Mouse (Mus musculus) thymus, adult 2 months (tissue): ENCODE results near the gene Spef1. TPM values are rescaled to one million over a fixed set of nuclear protein-coding genes. Genes with fewer than 3 reads are reported as not detected.

ENCODE experiments used
- DNase-seq: peaks from one replicate; pipeline ENCODE4 v3.0.0; 2021
- H3K27ac ChIP-seq: fragments of 200-500 bp; 2 replicates; pipeline ENCODE4 v1.5.1; 2012; ENCODE audit warnings: low read length, control low read depth; ENCODE audit not compliant: control insufficient read depth, insufficient read depth
- H3K27me3 ChIP-seq: fragments of 200-500 bp; 2 replicates; pipeline ENCODE4 v1.6.1; 2012; ENCODE audit warnings: mild to moderate bottlenecking, low read length, moderate library complexity, mixed read lengths; ENCODE audit not compliant: control insufficient read depth, insufficient read depth
- H3K36me3 ChIP-seq: fragments of 200-500 bp; 2 replicates; pipeline ENCODE4 v1.6.1; 2012; ENCODE audit warnings: mild to moderate bottlenecking, low read length, moderate library complexity; ENCODE audit not compliant: control insufficient read depth, insufficient read depth
- H3K4me1 ChIP-seq: fragments of 200-500 bp; replicated peaks from 2 replicates; pipeline ENCODE4 v1.6.1; 2012; ENCODE audit warnings: low read length; ENCODE audit not compliant: control insufficient read depth, insufficient read depth
- H3K4me3 ChIP-seq: fragments of 200-500 bp; 2 replicates; pipeline ENCODE4 v1.5.1; 2012; ENCODE audit warnings: mild to moderate bottlenecking, low read length, control low read depth, moderate library complexity; ENCODE audit not compliant: control insufficient read depth, insufficient read depth
- CTCF ChIP-seq: fragments of 200-500 bp; IDR thresholded peaks from 2 replicates; pipeline ENCODE4 v1.5.1; 2012; ENCODE audit warnings: mild to moderate bottlenecking, control low read depth, low read length, moderate library complexity, borderline replicate concordance; ENCODE audit not compliant: control insufficient read depth, poor library complexity, insufficient read depth; ENCODE audit errors: extremely low read depth
- POLR2A ChIP-seq: fragments of 200-500 bp; IDR thresholded peaks from 2 replicates; pipeline ENCODE4 v1.6.1; 2012; ENCODE audit warnings: mild to moderate bottlenecking, low read length, control low read depth, moderate library complexity; ENCODE audit not compliant: control insufficient read depth, poor library complexity, insufficient read depth; ENCODE audit errors: extremely low read depth
- WGBS: fragments of 180-500 bp; shearing (Covaris S2); methylation state at CpG from one replicate; pipeline ENCODE4 v1.1.7; 2018; 5-methylcytosine and 5-hydroxymethylcytosine counted together
- polyA plus RNA-seq: library from polyadenylated mRNA; depleted of rRNA; stranded (reverse); fragments of >200 nt; gene quantifications from 2 replicates; pipeline ENCODE4 v1.2.3, GENCODE M21; 2012

Gene Spef1
- polyA plus RNA-seq, 1 experiment = 8.7 TPM

- no peaks in the 10 kb centered on the region for H3K27me3 ChIP-seq
- H3K4me1 ChIP-seq = peaks cover 37% of the 10 kb centered on the region
- WGBS = 83% methylated on average over 10 of the region's 10 CpGs
- H3K36me3 ChIP-seq = peaks cover 25% of the 10 kb centered on the region
- peak overlapping the region; percentile 31 for H3K27ac ChIP-seq
- no peak for TF ChIP-seq CTCF
- no peak for TF ChIP-seq POLR2A
- DNase-seq = no peak
- H3K4me3 ChIP-seq = no peak overlapping the region
Observed at GRCm38 (mm10) chr2:131190344-131191004, 3.4 kb upstream of the Spef1 start.

GRCm38 (mm10) chr2:131189521-131190309, 2.6 kb upstream of the Spef1 start:
- no peak overlapping the region for H3K4me3 ChIP-seq
- peaks cover 37% of the 10 kb centered on the region for H3K4me1 ChIP-seq
- no peaks in the 10 kb centered on the region for H3K27me3 ChIP-seq
- H3K36me3 ChIP-seq = peaks cover 23% of the 10 kb centered on the region
- TF ChIP-seq CTCF = no peak
- no peak for TF ChIP-seq POLR2A
- 48% methylated on average over 5 of the region's 5 CpGs for WGBS
- H3K27ac ChIP-seq = peak overlapping the region; percentile 81
- DNase-seq = peak; percentile 20

- TF ChIP-seq CTCF (no peak), POLR2A (no peak)
- Histone ChIP-seq H3K36me3 (peaks cover 9% of the 10 kb centered on the region), H3K4me3 (no peak overlapping the region), H3K27ac (no peak overlapping the region), H3K27me3 (no peaks in the 10 kb centered on the region), H3K4me1 (peaks cover 37% of the 10 kb centered on the region)
- WGBS = 81% methylated on average over 5 of the region's 5 CpGs
- no peak for DNase-seq
Observed at GRCm38 (mm10) chr2:131188311-131188710, 1.2 kb upstream of the Spef1 start.

GRCm38 (mm10) chr2:131187602-131187922, 480 bp upstream of the Spef1 start:
- WGBS = 59% methylated on average over 3 of the region's 3 CpGs

GRCm38 (mm10) chr2:131186343-131186742, 739 bp downstream of the Spef1 start:
- no peak for DNase-seq
- WGBS = 3% methylated on average over 14 of the region's 14 CpGs
- no peaks in the 10 kb centered on the region for H3K27me3 ChIP-seq
- peak overlapping the region; percentile 73 for H3K4me3 ChIP-seq
- no peaks in the 10 kb centered on the region for H3K36me3 ChIP-seq
- peak overlapping the region; percentile 29; the same call in 1 of the 2 replicates for H3K27ac ChIP-seq
- H3K4me1 ChIP-seq = peaks cover 36% of the 10 kb centered on the region
- TF ChIP-seq POLR2A (no peak), CTCF (no peak)

More at GRCm38 (mm10) chr2:131187602-131187922, 480 bp upstream of the Spef1 start:
- Histone ChIP-seq H3K27me3 (no peaks in the 10 kb centered on the region), H3K4me1 (peaks cover 37% of the 10 kb centered on the region), H3K36me3 (peaks cover 5% of the 10 kb centered on the region; the same call in 1 of the 2 replicates), H3K4me3 (peak overlapping the region; percentile 73), H3K27ac (no peak overlapping the region)
- DNase-seq = no peak
- TF ChIP-seq CTCF = no peak
- no peak for TF ChIP-seq POLR2A

GRCm38 (mm10) chr2:131179990-131180587, 7.0 kb downstream of the Spef1 start, which contains the start of gene Cenpb:
Gene Cenpb (minus strand): TSS chr2:131180067.
- TF ChIP-seq CTCF (peak; percentile 90), POLR2A (no peak)
- H3K4me3 ChIP-seq = peak within 1 kb of the TSS; percentile 79
- H3K27ac ChIP-seq = no peak within 1 kb of the TSS
- peak; percentile 78 for DNase-seq
- WGBS = 15% methylated on average over 57 of the region's 57 CpGs
- no peaks in the 10 kb centered on the region for H3K36me3 ChIP-seq
- H3K4me1 ChIP-seq = peaks cover 17% of the 10 kb centered on the region
- H3K27me3 ChIP-seq = no peaks in the 10 kb centered on the region
